Mouse (Mus musculus): ENCODE measurements around the gene Coro1b.

DNA sequence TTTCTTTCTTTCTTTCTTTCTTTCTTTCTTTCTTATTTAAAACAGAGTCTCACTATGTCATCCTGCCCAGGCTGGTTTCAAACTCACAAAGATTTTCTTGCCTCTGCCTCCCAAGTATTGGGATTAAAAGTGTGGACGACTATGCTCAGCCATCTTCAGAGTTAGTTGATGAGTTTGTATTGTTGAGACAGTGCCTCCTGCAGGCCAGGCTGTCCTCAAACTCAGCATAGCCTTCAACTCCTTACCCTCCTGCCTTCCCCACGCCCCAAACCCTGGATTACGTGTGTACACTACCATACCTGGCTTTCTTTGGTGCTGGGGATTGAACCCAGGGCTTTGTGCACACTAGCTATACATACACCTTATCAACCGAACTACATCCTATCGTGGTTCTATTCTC, 12.0 kb upstream of the Coro1b start:
- TF ChIP-seq CTCF (IDR thresholded peaks at IDR 0.05; ENCODE audit: insufficient read depth, low read length): no peak
- no peak for TF ChIP-seq POLR2A (IDR thresholded peaks at IDR 0.05; ENCODE audit: borderline replicate concordance, extremely low read depth, low read depth, low read length)

All from lung, adult 2 months (tissue).